In genomic region chr5:102719368-102719972, GRCm38 (mm10) we compare ENCODE assay signal across 9 mouse cellular contexts.
DNase-seq lines count a peak whose midpoint lies in the region; ATAC-seq lines count a peak whose summit lies in the region.
"Had no signal": no experiment of that assay in that cellular context is flagged by ENCODE, and none has a peak within 500 bp of the region (broad histone marks: within the 10 kb centered on the region; RNA-seq: fewer than 3 reads in every experiment).

No protein-coding gene starts in this region.

- intact Hi-C loops in left cerebral cortex, postnatal 25 days (cut with DNase I): no loop called here

- no peaks in the 10 kb centered on the region for H3K27me3 ChIP-seq in forebrain, embryonic 14.5 days (replicated peaks; ENCODE audit: control insufficient read depth, insufficient read depth, low read length)
- no peaks in the 10 kb centered on the region for H3K27me3 ChIP-seq in forebrain, embryonic 10.5 days (ENCODE audit: poor library complexity, severe bottlenecking)
- no peaks in the 10 kb centered on the region for H3K27me3 ChIP-seq in embryonic facial prominence, embryonic 14.5 days (replicated peaks; ENCODE audit: control insufficient read depth, insufficient read depth, low read length)
- no peaks in the 10 kb centered on the region for H3K27me3 ChIP-seq in limb, embryonic 15.5 days

- no peak overlapping the region for H3K27ac ChIP-seq in forebrain, embryonic 14.5 days (ENCODE audit: low read depth, low read length)
- H3K27ac ChIP-seq in forebrain, embryonic 10.5 days: no peak overlapping the region
- H3K27ac ChIP-seq in embryonic facial prominence, embryonic 14.5 days (replicated peaks; ENCODE audit: low read depth, low read length): no peak overlapping the region; the same call in 1 of the 2 replicates
- H3K27ac ChIP-seq in limb, embryonic 15.5 days: 0 out of 2 replicates have a peak overlapping the region, but pooled peaks have one; percentile 7

- H3K4me3 ChIP-seq in forebrain, embryonic 14.5 days (ENCODE audit: low read depth, low read length): no peak overlapping the region
- no peak overlapping the region for H3K4me3 ChIP-seq in forebrain, embryonic 10.5 days
- H3K4me3 ChIP-seq in embryonic facial prominence, embryonic 14.5 days (ENCODE audit: low read depth, low read length): no peak overlapping the region
- H3K4me3 ChIP-seq in limb, embryonic 15.5 days: no peak overlapping the region

- 74% methylated on average over 8 of the region's 8 CpGs for WGBS in forebrain, embryonic 14.5 days
- 79% methylated on average over 8 of the region's 8 CpGs for WGBS in forebrain, embryonic 10.5 days
- 37% methylated on average over 8 of the region's 8 CpGs for WGBS in embryonic facial prominence, embryonic 14.5 days
- 26% methylated on average over 8 of the region's 8 CpGs for WGBS in limb, embryonic 15.5 days

- no peaks in the 10 kb centered on the region for H3K36me3 ChIP-seq in forebrain, embryonic 14.5 days (ENCODE audit: control insufficient read depth, insufficient read depth, low read length)
- no peaks in the 10 kb centered on the region for H3K36me3 ChIP-seq in forebrain, embryonic 10.5 days (replicated peaks)
- no peaks in the 10 kb centered on the region for H3K36me3 ChIP-seq in embryonic facial prominence, embryonic 14.5 days (ENCODE audit: control insufficient read depth, insufficient read depth, low read length)
- no peaks in the 10 kb centered on the region for H3K36me3 ChIP-seq in limb, embryonic 15.5 days

- peak; percentile 29 for DNase-seq in forebrain, embryonic 14.5 days (ENCODE audit: low spot score)
- no peak for DNase-seq in forebrain, embryonic 10.5 days (ENCODE audit: extremely low spot score, low spot score)
- DNase-seq in lung, postnatal 10 days: peak; percentile 33
- DNase-seq in lung, postnatal 14 days: no peak
- DNase-seq in embryonic facial prominence, embryonic 14.5 days (ENCODE audit: low spot score): peak; percentile 77
- no peak for DNase-seq in left cerebral cortex, postnatal 25 days (ENCODE audit: low spot score in 2 of 2)
- DNase-seq in cerebellum, adult 9-10 months: no peak

- H3K9me3 ChIP-seq in forebrain, embryonic 14.5 days (replicated peaks; ENCODE audit: control insufficient read depth, low read length): no peaks in the 10 kb centered on the region
- H3K9me3 ChIP-seq in forebrain, embryonic 10.5 days: no peaks in the 10 kb centered on the region
- H3K9me3 ChIP-seq in embryonic facial prominence, embryonic 14.5 days (ENCODE audit: control insufficient read depth, low read length): no peaks in the 10 kb centered on the region
- H3K9me3 ChIP-seq in limb, embryonic 15.5 days: no peaks in the 10 kb centered on the region

- no peak overlapping the region for H3K9ac ChIP-seq in forebrain, embryonic 14.5 days (ENCODE audit: low read length)
- H3K9ac ChIP-seq in embryonic facial prominence, embryonic 14.5 days (ENCODE audit: low read depth, low read length): no peak overlapping the region
- no peak overlapping the region for H3K9ac ChIP-seq in limb, embryonic 15.5 days

- no peak for ATAC-seq in forebrain, embryonic 14.5 days
- peak; percentile 93 for ATAC-seq in embryonic facial prominence, embryonic 14.5 days (ENCODE audit: low read depth)
- 0 out of 2 replicates have a peak, but pooled peaks have one; percentile 55 for ATAC-seq in limb, embryonic 15.5 days (ENCODE audit: insufficient number of reproducible peaks, low FRiP score, low TSS enrichment, low read depth)
- ATAC-seq: CD4-positive, CD25-positive, alpha-beta regulatory T cell, adult 4 months had no signal

- H3K4me2 ChIP-seq in forebrain, embryonic 14.5 days (ENCODE audit: low read length): no peak overlapping the region
- no peak overlapping the region for H3K4me2 ChIP-seq in embryonic facial prominence, embryonic 14.5 days (ENCODE audit: low read depth, low read length)
- H3K4me2 ChIP-seq in limb, embryonic 15.5 days: no peak overlapping the region

- H3K4me1 ChIP-seq in forebrain, embryonic 14.5 days (ENCODE audit: control insufficient read depth, insufficient read depth, low read length): no peaks in the 10 kb centered on the region
- H3K4me1 ChIP-seq in forebrain, embryonic 10.5 days: no peaks in the 10 kb centered on the region
- peaks cover 10% of the 10 kb centered on the region; the same call in 1 of the 2 replicates for H3K4me1 ChIP-seq in embryonic facial prominence, embryonic 14.5 days (ENCODE audit: control insufficient read depth, insufficient read depth, low read length)
- peaks cover 14% of the 10 kb centered on the region; the same call in 1 of the 2 replicates for H3K4me1 ChIP-seq in limb, embryonic 15.5 days

Comparison
In these comparisons a context has a peak if more than half of its experiments do, and no peak if none do; other contexts are left out.
1. DNase-seq: peak in forebrain, embryonic 14.5 days (single experiment), lung, postnatal 10 days (single experiment) and embryonic facial prominence, embryonic 14.5 days (single experiment); none in forebrain, embryonic 10.5 days (single experiment), lung, postnatal 14 days (single experiment), left cerebral cortex, postnatal 25 days (0 of 2) and cerebellum, adult 9-10 months (single experiment).